Mouse (Mus musculus): Measurements from ENCODE around the gene Leo1. TPM values are rescaled to one million over a fixed set of nuclear protein-coding genes. Genes with fewer than 3 reads are reported as not detected.
A peak's percentile ranks its signal among the peaks of the same experiment; 100 is the strongest.

Gene Leo1
- polyA plus RNA-seq, 2 experiments = 21.9 to 33.5 TPM

GRCm38 (mm10) chr9:75427366-75428273 lies 13.7 kb upstream of the Leo1 start:
- Histone ChIP-seq H3K4me3 (replicated peaks; ENCODE audit: low read length) (no peak overlapping the region), H3K27me3 (ENCODE audit: control insufficient read depth, insufficient read depth, low read length) (no peaks in the 10 kb centered on the region), H3K9me3 (ENCODE audit: control insufficient read depth, low read length) (no peaks in the 10 kb centered on the region), H3K4me2 (replicated peaks; ENCODE audit: low read depth, low read length, severe bottlenecking) (no peak overlapping the region), H3K36me3 (ENCODE audit: control insufficient read depth, insufficient read depth, low read length) (no peaks in the 10 kb centered on the region), H3K27ac (replicated peaks; ENCODE audit: low read depth, low read length) (no peak overlapping the region), H3K9ac (ENCODE audit: low read depth, low read length, severe bottlenecking) (no peak overlapping the region), H3K4me1 (ENCODE audit: control insufficient read depth, insufficient read depth, low read length) (no peaks in the 10 kb centered on the region)
- 76% methylated on average over 9 of the region's 9 CpGs for WGBS
- no peak for TF ChIP-seq POLR2A (IDR thresholded peaks at IDR 0.05; ENCODE audit: borderline replicate concordance, extremely low read depth, insufficient read depth, insufficient read length)
- DNase-seq (ENCODE audit: low spot score) (no peak), ATAC-seq (ENCODE audit: low FRiP score, low read depth) (no peak)

GRCm38 (mm10) chr9:75428274-75428600 lies 13.1 kb upstream of the Leo1 start:
- Histone ChIP-seq H3K4me2 (replicated peaks; ENCODE audit: low read depth, low read length, severe bottlenecking) (no peak overlapping the region), H3K9me3 (ENCODE audit: control insufficient read depth, low read length) (no peaks in the 10 kb centered on the region), H3K36me3 (ENCODE audit: control insufficient read depth, insufficient read depth, low read length) (no peaks in the 10 kb centered on the region), H3K4me1 (ENCODE audit: control insufficient read depth, insufficient read depth, low read length) (no peaks in the 10 kb centered on the region), H3K9ac (ENCODE audit: low read depth, low read length, severe bottlenecking) (no peak overlapping the region), H3K27ac (replicated peaks; ENCODE audit: low read depth, low read length) (no peak overlapping the region), H3K4me3 (replicated peaks; ENCODE audit: low read length) (no peak overlapping the region), H3K27me3 (ENCODE audit: control insufficient read depth, insufficient read depth, low read length) (no peaks in the 10 kb centered on the region)
- DNase-seq (ENCODE audit: low spot score) (no peak), ATAC-seq (ENCODE audit: low FRiP score, low read depth) (no peak)
- TF ChIP-seq POLR2A (IDR thresholded peaks at IDR 0.05; ENCODE audit: borderline replicate concordance, extremely low read depth, insufficient read depth, insufficient read length) = no peak
- 65% methylated on average over 2 of the region's 2 CpGs for WGBS

DNA sequence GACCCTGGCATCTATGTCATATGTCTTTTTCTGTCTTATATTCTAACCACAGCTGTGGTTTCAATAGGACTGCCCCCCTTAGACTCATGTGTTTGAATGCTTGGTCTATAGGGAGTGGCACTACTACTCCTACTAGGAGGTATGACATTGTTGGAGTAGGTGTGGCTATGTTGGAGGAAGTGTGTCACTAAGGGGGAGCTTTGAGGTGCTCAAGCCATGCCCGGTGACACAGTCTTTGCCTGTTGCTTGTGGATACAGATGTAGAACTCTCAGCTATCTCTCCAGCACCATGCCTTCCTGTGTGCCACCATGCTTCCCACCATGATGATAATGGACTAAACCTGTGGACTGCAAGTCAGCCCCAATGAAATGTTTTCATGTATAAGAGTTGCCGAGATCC lies 12.3 kb upstream of the Leo1 start:
- Histone ChIP-seq H3K9ac (ENCODE audit: low read depth, low read length, severe bottlenecking) (no peak overlapping the region), H3K27me3 (ENCODE audit: control insufficient read depth, insufficient read depth, low read length) (no peaks in the 10 kb centered on the region), H3K36me3 (ENCODE audit: control insufficient read depth, insufficient read depth, low read length) (no peaks in the 10 kb centered on the region), H3K4me2 (replicated peaks; ENCODE audit: low read depth, low read length, severe bottlenecking) (no peak overlapping the region), H3K4me1 (ENCODE audit: control insufficient read depth, insufficient read depth, low read length) (peaks cover under 1% of the 10 kb centered on the region; the same call in 1 of the 2 replicates), H3K4me3 (replicated peaks; ENCODE audit: low read length) (no peak overlapping the region), H3K9me3 (ENCODE audit: control insufficient read depth, low read length) (no peaks in the 10 kb centered on the region), H3K27ac (replicated peaks; ENCODE audit: low read depth, low read length) (no peak overlapping the region)
- DNase-seq (ENCODE audit: low spot score) (no peak), ATAC-seq (ENCODE audit: low FRiP score, low read depth) (no peak)
- WGBS = 96% methylated on average over 2 of the region's 2 CpGs
- TF ChIP-seq POLR2A (IDR thresholded peaks at IDR 0.05; ENCODE audit: borderline replicate concordance, extremely low read depth, insufficient read depth, insufficient read length) = no peak

GRCm38 (mm10) chr9:75429657-75430056 lies 11.7 kb upstream of the Leo1 start:
- H3K9ac ChIP-seq (ENCODE audit: low read depth, low read length, severe bottlenecking) = no peak overlapping the region
- WGBS = 74% methylated on average over 1 of the region's 1 CpGs
- no peak for TF ChIP-seq POLR2A (IDR thresholded peaks at IDR 0.05; ENCODE audit: borderline replicate concordance, extremely low read depth, insufficient read depth, insufficient read length)
- peaks cover 2% of the 10 kb centered on the region; the same call in 1 of the 2 replicates for H3K4me1 ChIP-seq (ENCODE audit: control insufficient read depth, insufficient read depth, low read length)
- DNase-seq (ENCODE audit: low spot score) (no peak), ATAC-seq (ENCODE audit: low FRiP score, low read depth) (no peak)
- H3K36me3 ChIP-seq (ENCODE audit: control insufficient read depth, insufficient read depth, low read length) = no peaks in the 10 kb centered on the region
- H3K27ac ChIP-seq (replicated peaks; ENCODE audit: low read depth, low read length) = no peak overlapping the region
- no peaks in the 10 kb centered on the region for H3K27me3 ChIP-seq (ENCODE audit: control insufficient read depth, insufficient read depth, low read length)
- no peaks in the 10 kb centered on the region for H3K9me3 ChIP-seq (ENCODE audit: control insufficient read depth, low read length)
- H3K4me2 ChIP-seq (replicated peaks; ENCODE audit: low read depth, low read length, severe bottlenecking) = no peak overlapping the region
- no peak overlapping the region for H3K4me3 ChIP-seq (replicated peaks; ENCODE audit: low read length)

DNA sequence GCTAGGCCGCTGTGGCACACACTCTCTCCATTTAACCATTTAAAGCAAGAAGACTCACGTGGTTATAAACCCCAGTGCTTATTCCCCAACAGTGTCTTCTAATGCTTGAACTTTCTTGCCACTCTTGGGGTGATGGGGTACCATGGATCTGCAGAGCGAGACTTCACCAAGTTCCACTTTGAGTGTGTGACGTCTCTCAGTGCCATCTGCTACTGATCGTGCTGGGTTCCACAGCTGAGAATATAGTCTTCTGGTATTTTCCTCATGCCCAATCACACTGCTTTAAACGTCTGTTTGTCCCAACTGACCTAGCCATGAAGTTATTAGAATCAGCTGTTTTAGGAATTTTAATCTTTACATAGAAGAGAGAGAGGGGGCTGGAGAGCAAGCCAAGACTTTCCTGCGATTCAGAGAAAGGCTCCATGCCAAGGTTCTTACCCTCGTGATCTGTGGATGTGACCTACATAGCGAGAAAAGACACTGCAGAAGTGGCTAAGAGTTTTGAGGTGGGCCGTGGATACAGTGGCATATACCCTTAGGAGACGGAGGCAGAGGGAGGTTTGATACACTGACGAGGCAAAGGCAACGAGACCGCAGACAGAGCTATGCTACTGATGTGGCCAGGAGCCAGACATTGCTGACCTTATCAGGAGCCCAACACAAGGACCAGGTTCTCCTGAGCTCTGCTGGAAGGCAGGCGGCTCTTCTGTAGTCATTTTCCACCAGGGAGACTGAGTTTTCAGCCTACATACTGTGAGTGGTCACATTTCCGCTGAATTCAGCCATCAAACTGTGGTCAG lies 10.3 kb upstream of the Leo1 start:
- Histone ChIP-seq H3K27me3 (ENCODE audit: control insufficient read depth, insufficient read depth, low read length) (no peaks in the 10 kb centered on the region), H3K27ac (replicated peaks; ENCODE audit: low read depth, low read length) (peak overlapping the region; percentile 44; the same call in 1 of the 2 replicates), H3K36me3 (ENCODE audit: control insufficient read depth, insufficient read depth, low read length) (no peaks in the 10 kb centered on the region), H3K4me1 (ENCODE audit: control insufficient read depth, insufficient read depth, low read length) (peaks cover 2% of the 10 kb centered on the region; the same call in 1 of the 2 replicates), H3K4me2 (replicated peaks; ENCODE audit: low read depth, low read length, severe bottlenecking) (0 out of 2 replicates have a peak overlapping the region, but pooled peaks have one; percentile 10), H3K9me3 (ENCODE audit: control insufficient read depth, low read length) (no peaks in the 10 kb centered on the region), H3K4me3 (replicated peaks; ENCODE audit: low read length) (no peak overlapping the region), H3K9ac (ENCODE audit: low read depth, low read length, severe bottlenecking) (no peak overlapping the region)
- WGBS = 60% methylated on average over 16 of the region's 16 CpGs
- TF ChIP-seq POLR2A (IDR thresholded peaks at IDR 0.05; ENCODE audit: borderline replicate concordance, extremely low read depth, insufficient read depth, insufficient read length) = no peak
- ATAC-seq (ENCODE audit: low FRiP score, low read depth) = peak; percentile 41; the same call in 1 of the 2 replicates
- DNase-seq (ENCODE audit: low spot score) = peak; percentile 36
